Mouse (Mus musculus) lung, adult 2 months (tissue): ENCODE measurements at regions not wholly inside any gene's neighbourhood (a gene's known extent, or its start where the extent isn't known, plus 50 kb on each side); places are given as distances from the start of the nearest gene placed in this dataset.

Source experiments
- CTCF ChIP-seq: fragments of 200-500 bp; IDR thresholded peaks from 2 replicates; pipeline ENCODE4 v1.5.1; 2011; ENCODE audit warnings: mild to moderate bottlenecking, low read length, control low read depth; ENCODE audit not compliant: insufficient read depth
- POLR2A ChIP-seq: fragments of 200-500 bp; IDR thresholded peaks from 2 replicates; pipeline ENCODE4 v1.6.1; 2011; ENCODE audit warnings: low read depth, mild to moderate bottlenecking, control low read depth, low read length, borderline replicate concordance; ENCODE audit errors: extremely low read depth

- TF ChIP-seq CTCF (no peak), POLR2A (no peak)
Observed at GRCm38 (mm10) chr12:107689418-107689817, 201.0 kb downstream of the 3110018I06Rik start.
